Mouse (Mus musculus) testis, postnatal 14 days (tissue): ENCODE data around the gene Ica1.

ENCODE experiments used
- DNase-seq: peaks from one replicate; pipeline ENCODE4 v3.0.0; 2021; ENCODE audit warnings: low spot score

Gene Ica1

GRCm38 (mm10) chr6:8640863-8641262 is 137.4 kb downstream of the Ica1 start:
- DNase-seq = no peak

GRCm38 (mm10) chr6:8639526-8639925 is 138.8 kb downstream of the Ica1 start:
- no peak for DNase-seq

- DNase-seq = no peak
These were observed 139.4 kb downstream of the Ica1 start for GRCm38 (mm10) chr6:8638899-8639298.

- no peak for DNase-seq
These were observed 140.2 kb downstream of the Ica1 start for GRCm38 (mm10) chr6:8638122-8638521.

GRCm38 (mm10) chr6:8632701-8633100 is 145.6 kb downstream of the Ica1 start:
- DNase-seq = no peak

GRCm38 (mm10) chr6:8631986-8632632 is 146.2 kb downstream of the Ica1 start:
- no peak for DNase-seq

- DNase-seq = no peak
These were observed 146.9 kb downstream of the Ica1 start for GRCm38 (mm10) chr6:8631362-8631761.

- no peak for DNase-seq
These were observed 147.8 kb downstream of the Ica1 start for GRCm38 (mm10) chr6:8630531-8630930.

- DNase-seq = no peak
These were observed 149.5 kb downstream of the Ica1 start for GRCm38 (mm10) chr6:8628715-8629267.

- no peak for DNase-seq
These were observed 150.1 kb downstream of the Ica1 start for GRCm38 (mm10) chr6:8628226-8628625.

- DNase-seq = no peak
These were observed 155.2 kb downstream of the Ica1 start for GRCm38 (mm10) chr6:8623045-8623444.

- DNase-seq = no peak
These were observed 158.5 kb downstream of the Ica1 start for GRCm38 (mm10) chr6:8619582-8620350.

- DNase-seq = no peak
These were observed 160.9 kb downstream of the Ica1 start for GRCm38 (mm10) chr6:8617369-8617768.

- DNase-seq = no peak
These were observed 186.6 kb downstream of the Ica1 start for GRCm38 (mm10) chr6:8591665-8592064.

- DNase-seq = no peak
These were observed 194.4 kb downstream of the Ica1 start for GRCm38 (mm10) chr6:8583892-8584291.

GRCm38 (mm10) chr6:8582377-8582776 is 195.9 kb downstream of the Ica1 start:
- no peak for DNase-seq
